Mouse (Mus musculus): Measurements from ENCODE around the gene Gipr.
"Not testable (repeated sequence)": the region's sequence is repeated elsewhere in the genome, so short reads cannot be mapped to it uniquely, and the experiment has no call there.

Gene Gipr

DNA sequence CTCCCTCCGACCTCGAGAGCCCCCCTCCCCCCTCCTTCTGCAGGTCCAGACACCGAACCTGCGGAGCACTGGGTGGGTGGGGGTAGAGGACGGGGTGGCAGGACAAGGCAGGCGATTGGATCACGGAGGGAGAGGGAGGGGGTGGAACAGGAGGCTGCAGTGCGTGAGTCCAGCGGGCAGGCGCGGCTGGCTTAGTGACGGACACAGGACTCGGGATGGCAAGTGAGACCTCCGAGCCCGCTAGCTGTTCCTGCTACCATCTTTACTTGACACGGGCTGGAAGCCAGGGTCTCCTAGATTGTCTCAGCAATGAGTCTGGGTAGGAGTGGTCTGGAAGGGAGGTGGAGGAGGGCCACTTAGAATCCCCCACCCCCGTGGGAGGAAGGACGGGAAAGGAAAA lies 12.1 kb upstream of the Gipr start:
- peak in 1 of 2 experiments; percentile 51 for DNase-seq

DNA sequence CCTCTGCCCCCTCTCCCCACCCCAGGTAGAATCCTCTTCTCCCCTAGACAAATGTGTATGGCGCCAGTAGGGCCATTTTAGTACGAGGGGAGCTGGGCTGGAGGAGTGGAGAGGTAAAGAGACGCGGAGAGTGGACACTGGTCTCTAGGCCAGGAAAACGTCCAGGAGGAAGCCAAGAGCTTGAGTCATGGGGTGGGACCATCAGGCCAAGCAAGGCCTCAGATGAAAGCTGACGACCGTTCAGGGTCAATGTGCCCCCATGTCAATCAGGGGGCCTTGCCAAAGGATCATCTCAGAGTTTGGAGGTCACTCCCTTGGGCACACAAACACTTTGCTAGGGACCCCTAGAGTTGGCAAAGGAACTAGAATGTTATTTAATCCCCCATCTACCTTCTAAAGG lies 11.3 kb upstream of the Gipr start:
- peak in 1 of 2 experiments; percentile 30 for DNase-seq

DNA sequence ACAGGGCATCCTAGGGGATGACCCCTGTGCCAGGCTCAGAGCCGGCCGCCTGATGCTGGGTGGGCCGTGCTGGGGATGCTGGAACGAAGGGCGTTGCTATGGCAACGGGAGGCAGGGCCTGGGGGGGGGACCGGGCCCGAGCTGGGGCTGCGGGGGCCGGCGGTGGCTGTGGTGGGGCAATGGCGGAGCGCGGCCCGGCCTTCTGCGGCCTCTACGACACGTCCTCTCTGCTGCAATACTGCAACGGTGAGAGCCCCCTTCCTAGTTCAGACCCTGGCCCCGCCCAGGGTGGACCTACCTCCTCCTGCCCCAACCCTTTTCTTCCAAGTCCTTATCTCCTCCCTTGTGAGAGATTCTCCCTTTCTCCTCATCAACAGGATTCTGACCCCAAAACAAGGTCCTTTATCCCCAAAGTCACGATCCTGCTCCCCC lies 10.6 kb upstream of the Gipr start:
- no peak for DNase-seq

DNA sequence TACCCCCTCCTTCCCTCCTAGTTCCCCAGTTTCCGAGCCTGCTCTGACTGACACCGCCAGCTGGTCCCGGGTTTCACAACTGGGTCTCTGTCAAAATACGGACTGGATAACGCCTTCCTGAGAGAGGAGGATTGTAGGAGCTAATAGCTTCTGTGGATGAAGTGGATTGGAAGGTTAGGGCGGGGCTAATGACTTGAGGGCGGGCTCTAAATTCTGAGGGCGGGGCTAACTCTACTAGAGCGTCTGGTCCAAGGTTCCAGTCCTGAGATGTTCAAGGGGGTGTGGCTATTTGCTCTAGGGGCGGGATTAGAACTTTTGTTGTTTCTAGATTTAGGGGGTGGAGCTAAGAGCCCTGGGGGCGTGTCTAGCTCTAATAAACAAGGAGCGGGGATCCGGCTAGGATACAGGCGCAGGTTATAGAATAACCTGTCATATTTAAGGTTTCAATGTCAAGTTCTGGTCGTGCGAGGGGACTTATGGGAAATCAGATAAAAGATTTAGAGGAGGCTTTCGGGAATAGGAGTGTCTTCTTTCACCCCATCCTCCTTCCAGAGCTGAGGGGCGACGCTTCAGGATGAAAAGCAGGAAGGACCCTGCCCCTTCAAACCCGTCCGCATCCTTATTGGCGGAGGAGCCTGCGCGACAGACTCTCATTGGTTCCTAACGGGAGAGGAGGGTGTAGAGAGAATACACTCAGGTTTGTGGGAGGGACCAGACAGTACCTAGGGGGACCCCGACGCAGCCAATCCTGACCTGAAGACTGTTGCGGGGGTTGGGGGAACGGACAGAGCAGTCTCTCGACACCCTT lies 10.0 kb upstream of the Gipr start, which contains the start of gene Eml2:
Eml2 (plus strand) TSS at position 714 of the 808 bp plus-strand sequence.
- peak; percentile 83 to 84 for DNase-seq

DNA sequence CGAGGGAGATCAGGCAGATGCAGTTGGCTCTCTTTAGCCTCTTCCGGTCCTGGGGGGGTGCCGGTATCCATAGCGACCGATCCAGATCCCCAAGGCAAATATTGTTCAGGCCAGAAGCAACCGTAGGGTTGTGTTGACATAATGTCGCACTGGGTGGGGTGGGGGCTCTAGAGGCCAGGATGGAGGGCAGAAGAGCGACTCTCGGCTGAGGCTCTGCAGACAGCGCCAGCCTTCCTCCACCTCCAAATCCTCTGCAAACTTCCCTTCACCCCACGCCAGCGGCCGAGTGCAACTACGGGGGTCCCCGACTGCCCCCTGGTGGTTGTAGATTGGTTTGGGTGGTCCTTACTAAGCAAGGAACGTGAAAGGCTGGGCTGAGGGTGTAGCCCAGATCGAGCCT lies 6.9 kb upstream of the Gipr start:
- peak; percentile 84 to 92 for DNase-seq

DNA sequence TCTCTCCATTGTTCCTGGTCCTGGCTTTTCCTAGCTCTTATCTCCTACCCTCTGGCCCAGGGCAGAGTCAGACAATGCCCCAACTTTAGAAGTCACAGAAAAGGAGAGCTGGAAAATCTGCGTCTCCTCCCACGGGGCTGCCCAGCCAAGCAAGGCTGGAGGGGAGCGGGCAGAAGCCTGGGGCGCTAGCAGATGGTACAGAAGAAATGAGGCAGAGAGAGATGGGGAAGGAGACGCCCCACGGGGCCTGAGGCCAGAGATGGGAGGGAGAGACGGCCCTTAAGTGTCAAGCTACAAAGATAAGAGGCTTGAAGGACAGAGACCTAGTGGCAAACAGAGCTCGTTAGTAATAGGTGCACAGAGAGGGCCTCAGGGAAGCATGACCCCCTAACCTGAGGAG lies 5.9 kb upstream of the Gipr start:
- no peak for DNase-seq

DNA sequence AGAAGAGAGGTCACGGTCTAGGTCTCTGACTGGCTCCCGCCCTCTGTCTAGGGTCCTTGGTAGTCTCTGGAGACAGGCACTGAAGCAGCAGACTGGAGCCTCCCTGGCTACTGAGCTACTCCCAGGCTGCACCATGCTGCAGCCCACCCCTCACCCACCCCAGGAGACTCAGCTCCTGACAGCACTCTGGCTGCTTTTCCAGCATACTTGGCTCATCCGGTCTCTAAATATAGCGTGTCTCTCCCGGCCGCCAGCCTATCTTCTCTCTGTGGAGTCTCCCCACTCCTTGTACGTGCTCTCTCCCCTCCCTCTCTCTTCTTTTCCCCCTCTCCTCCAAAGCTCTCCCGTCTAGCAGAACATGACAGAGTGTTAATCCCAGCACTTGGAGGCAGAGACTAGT lies 4.2 kb upstream of the Gipr start:
- DNase-seq: no peak

DNA sequence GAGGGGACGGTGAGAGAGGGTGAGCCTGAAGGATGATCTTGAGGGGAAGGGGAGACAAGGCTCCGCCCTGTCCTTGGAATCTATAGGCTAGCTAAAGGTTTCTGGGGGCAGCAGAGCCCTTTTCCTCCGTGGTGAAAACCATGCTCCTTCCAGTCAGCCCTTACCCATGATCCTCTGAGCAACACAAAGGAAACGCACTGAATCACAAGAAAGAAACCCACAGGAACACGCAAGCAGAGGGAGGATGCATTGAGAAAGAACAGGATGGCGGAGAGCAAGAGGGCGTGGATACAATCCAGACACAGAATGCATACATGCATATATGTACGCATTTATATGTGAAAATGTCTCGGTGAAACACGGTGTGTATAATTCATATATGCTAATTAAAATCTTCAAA lies 3.6 kb upstream of the Gipr start:
- DNase-seq: no peak

DNA sequence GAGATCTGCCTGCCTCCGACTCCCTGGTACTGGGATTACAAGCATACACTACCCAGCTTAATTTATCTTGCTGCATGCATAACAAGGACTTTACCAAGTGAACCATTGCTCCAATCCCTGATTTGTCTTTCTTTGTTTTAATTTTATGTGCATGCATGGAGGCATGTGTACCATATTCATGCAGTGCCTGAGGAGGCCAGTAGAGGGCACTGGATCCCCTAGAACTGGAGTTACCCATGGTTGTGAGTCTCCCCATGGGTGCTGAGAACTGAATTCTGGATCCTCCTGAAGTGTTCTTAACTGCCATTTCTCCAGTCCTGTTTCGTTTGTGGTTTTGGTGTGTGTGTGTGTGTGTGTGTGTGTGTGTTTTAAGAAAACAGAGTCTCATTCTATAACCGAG lies 1.1 kb upstream of the Gipr start:
- no peak for DNase-seq

DNA sequence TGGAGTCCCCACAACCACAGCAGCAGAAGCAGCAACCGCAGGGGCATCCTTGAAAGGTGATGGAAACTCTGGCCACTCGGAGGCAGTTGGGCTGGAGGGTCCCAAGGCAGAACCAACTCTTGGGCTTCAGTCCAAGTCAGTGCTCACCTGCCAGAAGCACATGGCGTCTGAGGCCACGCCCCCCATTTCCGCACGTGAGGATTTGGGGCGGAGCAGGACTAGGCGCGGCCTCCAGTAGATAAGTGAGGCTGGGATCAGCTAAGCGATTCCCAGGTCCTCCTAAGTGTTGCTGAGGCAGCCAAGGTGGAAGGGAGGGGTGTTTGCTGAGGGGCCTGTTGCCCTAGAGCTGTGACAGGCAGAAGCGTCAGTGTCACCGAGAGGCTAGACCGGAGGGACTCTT lies 949 bp downstream of the Gipr start:
- no peak for DNase-seq

DNA sequence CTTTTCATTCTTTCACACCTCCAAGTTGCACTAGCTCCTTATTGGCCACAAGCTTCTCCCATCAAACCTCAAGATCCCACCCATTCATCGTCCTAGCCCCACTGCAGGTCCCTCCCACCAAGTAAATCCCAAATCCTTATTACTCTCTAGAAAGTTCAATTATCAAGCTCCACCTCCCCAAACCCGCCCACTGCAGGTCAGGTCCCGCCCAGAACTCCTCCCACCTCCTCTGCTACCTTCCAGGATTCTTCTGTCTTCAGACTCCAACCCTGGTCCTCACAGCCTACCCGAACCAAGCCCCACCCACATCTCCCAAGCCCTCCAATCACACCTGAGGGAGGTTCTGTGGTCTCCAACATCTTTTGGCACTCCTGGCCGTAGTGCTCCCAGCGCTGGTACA lies 1.7 kb downstream of the Gipr start:
- no peak for DNase-seq

DNA sequence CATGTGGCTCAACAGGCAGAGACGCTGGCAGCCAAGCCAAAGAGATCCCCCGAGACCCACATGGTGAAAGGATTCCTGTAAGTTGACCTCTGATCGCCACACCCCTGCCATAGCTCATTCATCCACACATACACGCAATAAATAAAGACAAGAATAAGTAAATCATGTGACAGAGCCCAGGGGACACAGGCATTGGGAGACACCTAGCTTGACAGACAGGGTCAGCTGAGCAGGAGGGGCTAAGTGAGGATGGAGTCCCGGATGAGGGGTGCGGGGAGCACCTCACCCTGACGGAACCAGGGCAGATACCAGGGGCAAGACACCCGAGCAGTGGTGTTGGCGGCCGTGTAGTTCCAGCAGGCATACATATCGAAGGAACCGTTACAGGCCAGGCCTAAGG lies 2.2 kb downstream of the Gipr start:
- DNase-seq: no peak

DNA sequence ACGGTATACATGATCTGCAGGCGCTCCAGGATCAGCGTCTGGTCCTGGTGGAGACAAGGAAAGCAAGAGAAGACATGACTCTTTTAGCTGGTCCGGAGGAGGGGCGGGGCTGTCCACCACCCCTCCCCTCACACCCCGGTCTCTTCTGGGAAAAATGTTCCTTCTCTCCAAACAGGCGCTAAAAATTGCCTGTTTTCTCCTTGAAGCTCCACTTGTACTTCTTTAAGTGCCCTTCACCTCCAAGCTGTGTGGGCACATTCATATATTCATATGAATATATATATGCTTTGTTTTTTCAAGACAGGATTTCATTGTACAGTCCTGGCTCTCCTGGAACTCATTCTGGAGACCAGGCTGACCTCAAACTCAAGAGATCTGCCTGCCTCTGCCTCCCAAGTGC lies 3.0 kb downstream of the Gipr start:
- no peak for DNase-seq

DNA sequence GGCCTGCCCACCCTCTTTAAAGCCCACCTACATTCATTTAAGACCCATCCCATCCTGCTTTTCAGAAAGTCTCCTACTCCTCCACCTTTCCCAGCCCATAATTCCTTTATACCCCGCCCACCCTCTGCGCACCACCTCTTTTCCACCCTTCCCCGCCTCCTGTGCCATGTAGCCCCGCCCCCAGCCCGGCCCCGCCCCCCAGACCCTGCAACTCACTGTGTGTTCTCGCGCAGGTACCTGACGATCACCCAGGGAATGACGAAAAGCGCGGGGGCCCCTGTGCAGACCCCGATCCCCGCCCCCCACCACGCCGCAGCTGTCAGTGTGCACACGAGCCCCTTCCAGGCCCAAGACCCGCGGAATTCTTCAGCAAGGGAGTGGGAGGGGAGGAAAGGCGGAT lies 5.8 kb downstream of the Gipr start:
- DNase-seq: peak in 1 of 2 experiments; percentile 52

DNA sequence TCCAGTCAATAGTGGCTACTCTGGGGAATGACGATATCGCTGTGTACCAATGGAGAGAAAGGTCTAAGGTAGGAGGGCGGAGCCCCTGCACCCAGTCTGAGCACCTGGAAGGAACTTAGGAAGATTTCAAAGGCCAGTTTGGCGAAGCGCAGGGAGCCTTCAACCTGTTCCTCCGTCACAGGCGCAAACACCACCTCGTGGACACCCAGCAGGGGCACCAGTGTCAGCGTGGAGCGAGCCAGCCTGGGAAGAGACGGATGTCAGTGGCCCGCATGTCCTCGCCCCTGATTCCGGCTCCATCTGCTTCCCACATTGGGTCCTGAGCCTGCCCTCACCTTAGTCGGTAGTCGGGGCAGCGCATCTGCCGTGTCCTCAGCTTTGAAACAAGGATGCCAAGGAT lies 6.5 kb downstream of the Gipr start:
- no peak for DNase-seq

DNA sequence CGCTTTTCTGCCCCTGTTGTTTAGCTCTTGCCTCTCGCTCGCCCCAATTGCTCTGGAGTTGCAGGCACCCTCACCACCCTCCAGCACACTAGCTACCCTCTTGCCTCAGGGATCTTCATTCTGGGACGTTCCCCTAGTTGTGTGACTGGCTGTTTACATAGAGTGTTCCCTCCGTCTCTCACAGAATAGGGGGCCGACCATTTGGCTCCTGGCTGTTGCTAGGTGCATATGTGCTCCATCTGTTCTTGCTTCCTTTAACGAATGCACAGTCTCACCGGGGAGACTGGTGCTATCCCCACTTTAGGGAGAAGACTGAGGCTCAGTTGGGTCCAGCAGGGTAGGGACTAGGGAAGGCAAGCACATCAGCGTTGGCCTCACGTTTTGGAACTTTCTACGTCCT lies 7.3 kb downstream of the Gipr start:
- DNase-seq: no peak

DNA sequence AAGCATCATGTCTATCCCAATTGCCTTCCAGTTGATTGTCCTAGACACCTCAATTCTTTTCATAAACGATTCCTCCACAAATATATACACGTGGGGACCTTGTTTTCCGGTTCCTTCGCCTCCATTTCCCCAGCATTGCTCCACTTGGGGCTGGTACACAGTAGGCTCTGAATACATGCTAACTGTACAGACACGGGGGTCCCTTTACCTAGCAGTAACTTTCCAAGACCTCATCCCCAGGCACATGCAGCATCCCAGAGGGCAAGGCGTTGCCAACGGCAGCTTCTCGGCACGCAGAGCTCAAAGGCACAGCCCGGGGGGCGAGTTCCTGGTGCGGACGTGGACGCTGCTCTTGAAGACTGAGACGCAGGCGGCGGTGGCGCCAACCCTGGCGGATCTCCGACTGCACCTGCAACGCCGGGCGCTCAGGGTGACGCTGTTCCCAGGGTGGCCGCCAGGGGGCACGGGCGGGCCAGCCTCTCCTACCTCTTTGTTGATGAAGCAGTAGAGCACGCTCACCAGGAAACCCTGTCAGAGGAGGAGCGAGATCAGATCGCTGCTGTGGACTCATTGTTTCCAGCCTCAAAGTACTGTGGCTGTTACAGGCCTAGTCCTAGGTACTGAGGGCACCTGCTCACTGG lies 8.6 kb downstream of the Gipr start:
- peak; percentile 97 to 98 for DNase-seq

DNA sequence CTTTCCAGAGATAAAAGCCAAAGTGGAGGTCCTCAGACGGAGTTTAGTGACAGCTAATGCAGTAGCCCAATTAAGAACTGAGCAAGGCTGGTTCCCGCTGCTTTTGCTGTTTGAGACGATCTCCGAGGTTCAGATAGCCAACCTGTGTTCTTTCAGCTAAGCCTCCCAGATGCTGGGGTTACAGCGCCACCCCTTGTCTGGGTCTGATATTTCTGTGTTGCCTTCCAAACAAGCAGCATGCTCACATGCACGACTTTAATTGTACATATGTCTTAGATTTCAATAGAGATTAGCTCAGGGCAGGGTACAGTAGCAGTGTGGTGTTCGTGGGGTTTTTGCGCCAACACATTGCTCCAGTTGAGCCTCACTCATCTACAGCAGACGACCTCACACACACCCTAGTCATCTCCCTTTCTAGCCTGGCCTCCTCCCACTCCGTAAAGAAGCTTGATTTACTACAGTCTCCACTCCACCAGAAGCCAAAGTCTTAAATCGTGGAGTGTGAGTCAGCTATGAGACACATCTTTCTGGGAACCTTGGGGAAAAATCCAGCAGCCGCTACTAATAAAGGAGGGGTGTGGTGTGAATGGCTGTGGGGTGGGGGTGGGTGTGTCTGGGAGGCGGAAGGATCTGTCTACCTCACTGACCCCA lies 10.0 kb downstream of the Gipr start:
- peak in 1 of 2 experiments; percentile 61 for DNase-seq

DNA sequence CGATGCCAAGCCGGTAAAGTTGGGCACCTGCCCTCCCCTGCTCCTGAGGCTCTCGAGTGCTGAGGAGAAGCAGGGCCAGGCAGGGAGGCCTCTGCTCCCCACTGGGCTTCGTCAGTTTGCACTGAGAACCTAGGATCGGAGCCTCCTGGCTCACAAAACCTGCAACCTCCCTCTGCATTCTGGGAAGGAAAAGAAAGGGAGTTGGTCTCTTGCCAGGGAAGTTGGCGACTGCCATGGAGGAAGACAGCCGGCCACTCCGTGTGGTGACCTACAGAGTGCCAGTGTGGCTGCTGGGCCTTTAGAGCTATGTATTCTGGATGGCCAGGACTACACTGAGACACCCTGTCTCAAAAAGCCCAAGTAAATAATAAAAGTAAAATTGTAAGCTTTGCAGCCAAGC lies 11.1 kb downstream of the Gipr start:
- peak; percentile 56 to 71 for DNase-seq

DNA sequence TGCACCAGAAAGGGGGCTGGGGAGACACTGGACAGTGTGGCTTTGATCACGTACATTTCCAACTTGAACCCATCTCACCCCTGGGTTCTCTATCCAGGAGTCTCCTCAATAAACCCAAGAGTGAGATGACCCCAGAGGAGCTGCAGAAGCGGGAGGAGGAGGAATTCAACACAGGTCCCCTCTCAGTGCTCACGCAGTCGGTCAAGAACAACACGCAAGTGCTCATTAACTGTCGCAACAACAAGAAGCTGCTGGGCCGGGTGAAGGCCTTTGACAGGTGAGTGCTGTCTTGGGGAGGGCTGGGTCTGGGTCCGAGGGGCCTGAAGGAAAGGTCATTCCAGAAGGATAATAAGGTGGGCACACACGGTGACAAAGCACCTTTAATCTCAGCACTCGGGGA lies 14.8 kb downstream of the Gipr start:
- not testable (repeated sequence) for DNase-seq

DNA sequence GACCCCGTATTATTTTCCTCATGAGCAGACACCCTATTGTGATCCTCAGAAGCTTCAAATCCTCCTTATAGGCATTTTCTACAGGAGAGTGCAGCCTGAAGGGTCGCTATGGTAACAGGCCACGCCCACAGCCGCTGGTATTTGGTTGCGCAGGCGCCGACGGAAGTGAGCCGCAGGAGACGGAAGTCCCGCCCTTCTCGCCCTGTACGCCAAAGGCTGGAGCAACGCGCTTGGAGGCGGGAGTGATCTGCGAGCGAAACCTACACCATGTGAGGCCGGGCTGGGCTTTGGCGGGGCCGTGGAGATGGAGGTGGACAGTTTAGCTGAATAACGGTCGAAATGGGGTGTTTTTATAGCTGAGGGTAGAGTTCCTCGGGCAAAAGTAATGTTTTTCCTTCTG lies 16.3 kb downstream of the Gipr start, which contains the start of gene Snrpd2:
Snrpd2 (plus strand) TSS at position 97 of the 400 bp plus-strand sequence.
- DNase-seq: peak; percentile 99 to 100

DNA sequence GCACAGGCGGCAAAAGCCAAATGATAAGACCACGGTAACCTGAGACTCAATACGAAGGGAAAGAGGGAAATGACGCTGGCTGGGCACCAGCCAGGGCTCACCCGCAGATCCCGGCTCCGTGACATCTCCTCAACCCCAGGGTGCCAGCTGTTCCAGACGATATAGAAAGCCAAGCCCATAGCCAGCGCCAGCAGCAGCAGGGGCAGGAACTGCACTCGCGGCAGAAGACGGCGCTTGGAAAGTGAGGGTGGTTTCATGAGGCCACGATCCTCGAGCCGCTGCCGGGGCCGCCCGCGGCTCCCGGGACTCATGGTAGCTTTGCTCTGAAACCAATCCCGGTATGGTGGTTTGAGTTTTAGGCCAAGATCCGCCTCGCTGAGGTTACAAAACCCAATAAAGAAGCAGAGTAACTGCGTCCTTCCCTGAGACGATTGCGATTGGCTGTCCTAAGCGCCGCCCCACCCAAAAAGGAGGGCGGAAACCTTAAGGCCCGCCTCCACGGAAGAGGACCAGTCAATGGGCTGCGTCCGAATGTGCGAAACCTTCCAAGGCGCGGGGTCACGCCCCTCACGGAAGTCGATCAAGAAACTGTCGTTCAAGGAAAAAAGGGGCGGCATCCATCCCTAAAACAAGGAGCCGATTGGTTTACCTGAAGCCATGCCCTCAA lies 16.9 kb downstream of the Gipr start, which contains the start of gene Qpctl:
Qpctl (minus strand) TSS at position 417 of the 667 bp plus-strand sequence.
- peak; percentile 98 for DNase-seq

Data from cerebellum, postnatal 14 days (tissue).